Mouse (Mus musculus) neural tube, embryonic 15.5 days (tissue): Measurements from ENCODE around the gene Cdk8. TPM values are rescaled to one million over a fixed set of nuclear protein-coding genes. Genes with fewer than 3 reads are reported as not detected.

Experiments used
- ATAC-seq: fragments of 200-750 bp; cut with Nextera tagmentation; 2 replicates; pipeline ENCODE4 v1.8.0; 2017; ENCODE audit warnings: mild to moderate bottlenecking, moderate TSS enrichment, moderate library complexity; ENCODE audit not compliant: low FRiP score
- H3K27ac ChIP-seq: fragments of 300-500 bp; sonication (generic); replicated peaks from 2 replicates; pipeline ENCODE4 v1.5.1; 2015; ENCODE audit warnings: mild to moderate bottlenecking, inconsistent platforms
- H3K27me3 ChIP-seq: fragments of 300-500 bp; sonication (generic); replicated peaks from 2 replicates; pipeline ENCODE4 v1.6.1; 2015; ENCODE audit warnings: inconsistent platforms
- H3K36me3 ChIP-seq: fragments of 300-500 bp; sonication (generic); 2 replicates; pipeline ENCODE4 v1.6.1; 2015; ENCODE audit warnings: inconsistent platforms
- H3K4me1 ChIP-seq: fragments of 300-500 bp; sonication (generic); 2 replicates; pipeline ENCODE4 v1.6.1; 2015; ENCODE audit warnings: inconsistent platforms
- H3K4me2 ChIP-seq: fragments of 300-500 bp; sonication (generic); 2 replicates; pipeline ENCODE4 v1.6.1; 2015; ENCODE audit warnings: inconsistent platforms, mild to moderate bottlenecking, moderate library complexity
- H3K4me3 ChIP-seq: fragments of 300-500 bp; sonication (generic); replicated peaks from 2 replicates; pipeline ENCODE4 v1.5.1; 2015; ENCODE audit warnings: mild to moderate bottlenecking, inconsistent platforms
- H3K9ac ChIP-seq: fragments of 300-500 bp; sonication (generic); replicated peaks from 2 replicates; pipeline ENCODE4 v1.6.1; 2015; ENCODE audit warnings: mild to moderate bottlenecking, inconsistent platforms
- H3K9me3 ChIP-seq: fragments of 300-500 bp; sonication (generic); replicated peaks from 2 replicates; pipeline ENCODE4 v1.6.1; 2016; ENCODE audit warnings: inconsistent platforms
- WGBS: fragments of 180-500 bp; shearing (Covaris S2); methylation state at CpG from one replicate; pipeline ENCODE4 v1.1.7; 2015; ENCODE audit warnings: mixed read lengths; 5-methylcytosine and 5-hydroxymethylcytosine counted together
- polyA plus RNA-seq: library from polyadenylated mRNA; unstranded; fragments of >200 nt; fragmentation: Nextera tagmentation; extraction: Ambion mirVana; gene quantifications from 2 replicates; pipeline ENCODE4 v1.2.1, GENCODE M21; 2015

The Cdk8 gene
- polyA plus RNA-seq, 1 experiment from 2014 or later = 17.8 TPM

DNA sequence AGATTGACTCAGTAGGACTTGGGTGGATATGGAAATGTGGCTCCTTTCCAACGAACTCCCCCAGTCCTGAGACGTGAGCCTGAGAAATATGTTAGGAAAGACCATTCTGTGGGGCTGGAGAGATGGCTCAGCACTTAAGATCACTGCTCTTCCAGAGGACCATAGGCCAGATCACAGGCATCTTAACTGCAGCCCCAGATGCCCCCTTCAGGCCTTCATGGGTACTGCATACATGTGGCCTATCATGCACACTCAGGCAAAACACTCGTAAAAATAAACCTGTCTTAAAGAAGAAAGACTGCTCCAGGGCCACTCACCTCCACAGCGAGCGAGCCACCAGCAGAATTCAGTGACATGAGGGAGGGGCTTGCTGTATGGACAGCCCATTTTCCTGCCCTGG lies 72.4 kb downstream of the Cdk8 start:
- H3K27me3 ChIP-seq = no peaks in the 10 kb centered on the region
- H3K4me1 ChIP-seq = no peaks in the 10 kb centered on the region
- no peak for ATAC-seq
- WGBS = 80% methylated on average over 5 of the region's 5 CpGs
- no peak overlapping the region for H3K9ac ChIP-seq
- H3K4me2 ChIP-seq = no peak overlapping the region
- H3K9me3 ChIP-seq = no peaks in the 10 kb centered on the region
- no peak overlapping the region for H3K4me3 ChIP-seq
- no peak overlapping the region for H3K27ac ChIP-seq
- H3K36me3 ChIP-seq = peaks cover 33% of the 10 kb centered on the region

DNA sequence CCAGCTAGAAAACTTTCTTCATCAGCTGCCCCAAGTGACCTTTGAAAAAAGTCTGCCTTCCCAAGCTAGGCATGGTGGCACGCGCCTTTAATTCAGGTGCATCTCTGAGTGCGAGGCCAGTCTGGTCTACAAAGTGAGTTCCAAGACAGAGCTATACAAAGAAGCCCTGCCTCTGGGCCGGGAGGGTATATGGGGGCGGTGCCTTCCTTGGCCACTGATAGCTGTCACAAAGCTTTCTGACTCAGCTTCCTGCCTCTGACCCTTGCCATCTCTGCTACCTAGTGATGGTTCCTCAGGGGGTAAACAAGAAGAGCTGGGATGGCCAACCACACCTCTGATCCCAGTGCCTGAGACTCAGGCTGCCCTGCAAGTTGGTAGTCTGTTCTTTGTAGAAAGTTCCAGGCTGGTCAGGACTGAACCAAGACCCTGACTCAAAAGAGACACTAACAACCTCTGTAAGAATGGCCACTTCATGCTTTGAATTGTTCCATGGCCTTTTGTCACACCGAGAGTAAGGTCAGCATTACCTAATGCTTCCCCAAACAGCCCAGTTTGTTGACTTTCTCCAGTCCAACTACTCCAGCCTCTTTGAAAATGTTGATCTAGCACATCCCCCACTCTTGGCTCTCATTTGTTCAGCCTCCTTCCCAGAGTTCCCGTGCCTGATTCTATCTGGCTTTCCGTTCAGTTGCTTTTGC lies 76.2 kb downstream of the Cdk8 start:
- Histone ChIP-seq H3K9ac (no peak overlapping the region), H3K36me3 (peaks cover 14% of the 10 kb centered on the region), H3K9me3 (no peaks in the 10 kb centered on the region), H3K4me3 (no peak overlapping the region), H3K4me1 (no peaks in the 10 kb centered on the region), H3K4me2 (no peak overlapping the region), H3K27me3 (no peaks in the 10 kb centered on the region), H3K27ac (no peak overlapping the region)
- no peak for ATAC-seq
- WGBS = 86% methylated on average over 8 of the region's 8 CpGs

DNA sequence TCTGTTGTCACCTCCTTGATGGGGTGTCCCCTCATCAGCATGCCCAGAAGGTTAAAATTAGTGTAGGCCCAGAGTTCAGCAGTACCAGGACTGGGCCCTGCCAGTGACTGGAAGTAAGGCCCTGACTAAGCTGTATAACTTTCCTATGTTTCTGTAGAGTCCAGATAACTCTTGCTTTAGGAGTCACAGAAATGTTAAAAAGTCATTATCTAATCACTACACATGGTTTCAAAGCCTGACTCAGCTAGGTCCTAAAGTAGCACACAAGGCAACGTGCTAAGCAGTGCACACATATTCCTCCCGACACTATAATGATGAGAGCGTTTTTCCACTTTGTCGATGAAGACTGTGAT lies 76.7 kb downstream of the Cdk8 start:
- Histone ChIP-seq H3K27me3 (no peaks in the 10 kb centered on the region), H3K9me3 (no peaks in the 10 kb centered on the region), H3K9ac (no peak overlapping the region), H3K36me3 (peaks cover 14% of the 10 kb centered on the region), H3K4me1 (no peaks in the 10 kb centered on the region), H3K4me3 (no peak overlapping the region), H3K4me2 (no peak overlapping the region), H3K27ac (no peak overlapping the region)
- WGBS = 95% methylated on average over 4 of the region's 4 CpGs
- no peak for ATAC-seq

DNA sequence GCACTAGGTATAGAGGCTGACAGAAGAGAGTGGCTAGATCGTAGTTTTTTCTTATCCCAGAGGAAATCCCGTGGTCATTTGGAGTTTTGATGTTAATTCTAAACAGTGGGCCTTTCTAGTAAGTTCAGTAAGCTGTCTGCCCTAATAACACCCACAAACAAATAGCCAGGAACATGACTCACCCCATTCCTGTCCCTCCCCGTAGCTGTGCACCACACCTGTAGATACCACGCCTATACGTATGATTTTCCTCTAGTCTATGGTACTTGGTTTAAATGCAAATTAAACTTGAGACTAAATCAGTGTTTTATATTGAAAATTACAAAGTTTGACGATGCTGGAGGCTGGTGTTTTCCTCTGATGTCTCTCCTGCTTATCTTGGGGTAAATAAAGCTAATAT lies 83.5 kb downstream of the Cdk8 start:
- no peak overlapping the region for H3K4me3 ChIP-seq
- no peaks in the 10 kb centered on the region for H3K9me3 ChIP-seq
- H3K4me1 ChIP-seq = peaks cover 19% of the 10 kb centered on the region
- H3K9ac ChIP-seq = no peak overlapping the region
- no peaks in the 10 kb centered on the region for H3K27me3 ChIP-seq
- no peak overlapping the region for H3K4me2 ChIP-seq
- H3K27ac ChIP-seq = 0 out of 2 replicates have a peak overlapping the region, but pooled peaks have one; percentile 63
- no peaks in the 10 kb centered on the region for H3K36me3 ChIP-seq
- ATAC-seq = no peak
- 80% methylated on average over 6 of the region's 6 CpGs for WGBS

DNA sequence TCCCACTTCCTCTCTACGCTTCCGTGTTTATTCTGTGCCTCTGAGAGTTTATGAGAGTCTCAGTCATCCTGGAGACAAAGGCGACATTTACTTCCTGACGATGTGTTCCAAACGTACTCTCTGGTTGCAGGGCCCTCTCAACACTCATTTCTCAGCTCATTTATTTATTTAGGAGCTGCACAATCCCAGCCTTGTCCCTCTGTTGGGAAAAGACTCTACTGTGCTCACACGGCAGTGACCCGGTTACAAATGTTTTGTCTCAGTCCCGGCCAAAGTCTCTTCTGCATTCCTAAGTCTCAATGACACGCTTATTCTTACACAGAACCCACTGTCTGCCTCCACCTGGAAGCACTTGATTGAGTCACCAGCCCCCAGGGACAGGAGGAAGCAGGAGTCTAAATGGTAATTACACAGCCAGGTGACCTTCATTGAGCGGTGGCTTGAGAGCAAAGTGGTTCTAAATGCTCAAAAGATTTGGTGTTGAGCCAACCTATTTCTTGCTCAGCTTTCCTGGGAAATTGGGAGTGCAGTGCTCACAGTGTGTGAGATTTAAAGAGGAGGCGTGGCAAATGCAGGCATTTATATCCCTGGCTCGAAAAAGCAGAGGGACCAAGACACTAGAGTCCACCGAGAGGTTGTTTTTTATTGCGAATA lies 84.4 kb downstream of the Cdk8 start:
- H3K9ac ChIP-seq = no peak overlapping the region
- H3K4me2 ChIP-seq = peak overlapping the region; percentile 32
- H3K27ac ChIP-seq = peak overlapping the region; percentile 63
- no peaks in the 10 kb centered on the region for H3K36me3 ChIP-seq
- no peaks in the 10 kb centered on the region for H3K27me3 ChIP-seq
- peak; percentile 70 for ATAC-seq
- 13% methylated on average over 14 of the region's 14 CpGs for WGBS
- H3K9me3 ChIP-seq = no peaks in the 10 kb centered on the region
- peaks cover 19% of the 10 kb centered on the region for H3K4me1 ChIP-seq
- no peak overlapping the region for H3K4me3 ChIP-seq

DNA sequence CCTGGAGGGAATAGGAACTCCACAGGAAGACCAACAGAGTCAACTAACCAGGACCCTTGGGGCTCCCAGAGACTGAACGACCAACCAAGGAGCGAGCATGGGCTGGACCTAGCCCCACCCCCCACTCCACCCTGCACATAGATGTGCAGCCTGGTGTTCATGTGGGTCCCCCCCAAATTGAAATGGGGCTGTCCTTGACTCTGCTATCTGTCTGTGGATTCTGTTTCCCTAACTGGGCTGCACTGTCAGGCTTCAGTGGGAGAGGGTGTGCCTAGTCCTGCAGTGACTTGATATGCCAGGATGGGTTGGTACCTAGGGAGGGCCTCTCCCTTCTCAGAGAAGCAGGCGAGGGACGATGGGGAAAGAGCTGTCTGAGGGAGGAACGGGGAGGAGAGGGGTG lies 85.3 kb downstream of the Cdk8 start:
- peak overlapping the region; percentile 63; the same call in 1 of the 2 replicates for H3K27ac ChIP-seq
- peaks cover 19% of the 10 kb centered on the region for H3K4me1 ChIP-seq
- 0 out of 2 replicates have a peak overlapping the region, but pooled peaks have one; percentile 32 for H3K4me2 ChIP-seq
- no peak for ATAC-seq
- no peak overlapping the region for H3K4me3 ChIP-seq
- no peaks in the 10 kb centered on the region for H3K36me3 ChIP-seq
- no peak overlapping the region for H3K9ac ChIP-seq
- 90% methylated on average over 5 of the region's 5 CpGs for WGBS
- no peaks in the 10 kb centered on the region for H3K9me3 ChIP-seq
- no peaks in the 10 kb centered on the region for H3K27me3 ChIP-seq

DNA sequence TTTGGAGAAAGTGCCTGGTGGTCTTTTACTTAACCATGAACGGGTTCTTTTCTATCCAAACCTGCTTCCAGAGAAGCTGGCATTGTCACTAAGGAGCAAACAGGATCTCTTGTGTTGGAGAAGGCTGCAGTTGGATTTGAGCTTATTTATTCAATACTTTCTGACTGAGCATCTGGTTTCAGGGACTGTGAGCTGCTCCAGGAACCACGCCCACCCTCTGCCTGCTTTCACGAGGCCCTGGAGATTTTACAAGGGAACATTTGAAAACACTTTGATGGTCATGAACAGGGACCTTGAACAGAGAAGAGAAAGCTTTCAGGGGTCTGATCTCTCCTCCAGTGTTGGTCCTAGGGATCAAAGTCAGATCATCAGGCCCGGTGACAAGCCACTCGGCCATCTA lies 87.0 kb downstream of the Cdk8 start:
- H3K9ac ChIP-seq = no peak overlapping the region
- peaks cover 19% of the 10 kb centered on the region for H3K4me1 ChIP-seq
- no peak overlapping the region for H3K4me3 ChIP-seq
- no peaks in the 10 kb centered on the region for H3K36me3 ChIP-seq
- H3K9me3 ChIP-seq = no peaks in the 10 kb centered on the region
- 81% methylated on average over 5 of the region's 5 CpGs for WGBS
- H3K4me2 ChIP-seq = no peak overlapping the region
- no peak for ATAC-seq
- H3K27me3 ChIP-seq = no peaks in the 10 kb centered on the region
- no peak overlapping the region for H3K27ac ChIP-seq

DNA sequence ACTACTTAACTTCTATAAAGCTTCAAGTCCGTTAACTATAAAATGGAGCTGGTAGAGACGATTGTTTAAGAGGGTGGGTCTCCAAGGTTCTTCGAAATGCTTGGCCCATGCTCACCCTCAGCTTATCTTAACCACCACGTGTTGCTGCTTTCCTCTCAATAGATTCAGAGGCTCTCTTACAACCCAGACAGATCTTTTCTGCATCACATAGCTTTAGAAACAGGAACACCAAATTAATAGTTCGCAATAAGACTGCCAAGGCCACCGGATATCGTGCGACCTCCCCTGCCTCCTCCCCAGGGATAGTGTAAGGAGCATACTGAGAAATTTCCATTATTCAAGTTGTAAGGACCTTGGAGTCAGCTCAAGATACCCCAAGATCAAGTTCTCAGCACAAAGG lies 87.4 kb downstream of the Cdk8 start:
- no peaks in the 10 kb centered on the region for H3K9me3 ChIP-seq
- no peaks in the 10 kb centered on the region for H3K36me3 ChIP-seq
- H3K4me2 ChIP-seq = no peak overlapping the region
- H3K9ac ChIP-seq = no peak overlapping the region
- ATAC-seq = no peak
- no peaks in the 10 kb centered on the region for H3K27me3 ChIP-seq
- H3K4me3 ChIP-seq = no peak overlapping the region
- no peak overlapping the region for H3K27ac ChIP-seq
- WGBS = 88% methylated on average over 8 of the region's 8 CpGs
- H3K4me1 ChIP-seq = peaks cover 19% of the 10 kb centered on the region

DNA sequence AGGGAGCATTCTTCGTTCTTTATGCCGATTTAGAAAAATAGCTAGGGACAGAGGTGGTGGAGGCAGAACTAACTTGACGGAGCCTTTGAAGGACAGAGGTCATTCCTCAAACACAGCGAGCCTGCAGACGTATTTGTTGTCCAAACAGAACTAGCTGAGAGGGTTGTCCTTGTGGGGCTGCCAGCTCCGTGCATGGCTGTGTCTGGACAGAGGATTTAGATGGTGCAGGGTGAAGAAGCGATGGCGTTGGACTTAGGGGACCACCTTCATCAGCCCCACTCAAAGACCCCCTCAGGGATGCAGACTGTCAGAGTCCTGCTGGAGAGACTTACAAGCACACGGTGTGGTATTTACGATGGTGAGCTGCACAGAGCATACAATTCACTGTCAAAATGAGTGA lies 97.9 kb downstream of the Cdk8 start:
- Histone ChIP-seq H3K4me3 (no peak overlapping the region), H3K27ac (no peak overlapping the region), H3K9me3 (no peaks in the 10 kb centered on the region), H3K27me3 (no peaks in the 10 kb centered on the region; the same call in 1 of the 2 replicates), H3K4me1 (peaks cover 7% of the 10 kb centered on the region; the same call in 1 of the 2 replicates), H3K4me2 (no peak overlapping the region), H3K36me3 (no peaks in the 10 kb centered on the region), H3K9ac (no peak overlapping the region)
- no peak for ATAC-seq
- 57% methylated on average over 10 of the region's 10 CpGs for WGBS

DNA sequence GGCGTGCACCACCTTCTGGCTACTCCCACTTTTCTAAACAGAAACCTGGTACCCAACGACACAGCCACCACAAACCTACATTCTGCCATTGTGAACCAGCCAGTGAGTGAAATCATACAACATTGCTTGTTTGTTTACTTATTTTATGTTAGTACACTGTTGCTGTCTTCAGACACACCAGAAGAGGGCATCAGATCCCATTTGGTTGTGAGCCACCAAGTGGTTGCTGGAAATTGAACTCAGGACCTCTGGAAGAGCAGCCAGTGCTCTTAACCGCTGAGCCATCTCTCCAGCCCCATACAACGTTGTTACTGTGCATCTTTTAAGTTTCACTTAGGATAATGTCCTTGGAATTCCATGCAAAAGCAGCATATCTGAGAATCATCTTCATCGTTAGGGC lies 98.5 kb downstream of the Cdk8 start:
- no peak overlapping the region for H3K4me2 ChIP-seq
- H3K9ac ChIP-seq = no peak overlapping the region
- H3K9me3 ChIP-seq = no peaks in the 10 kb centered on the region
- no peaks in the 10 kb centered on the region; the same call in 1 of the 2 replicates for H3K27me3 ChIP-seq
- peaks cover 7% of the 10 kb centered on the region; the same call in 1 of the 2 replicates for H3K4me1 ChIP-seq
- WGBS = 90% methylated on average over 5 of the region's 5 CpGs
- no peak overlapping the region for H3K27ac ChIP-seq
- H3K36me3 ChIP-seq = no peaks in the 10 kb centered on the region
- H3K4me3 ChIP-seq = no peak overlapping the region
- ATAC-seq = no peak

DNA sequence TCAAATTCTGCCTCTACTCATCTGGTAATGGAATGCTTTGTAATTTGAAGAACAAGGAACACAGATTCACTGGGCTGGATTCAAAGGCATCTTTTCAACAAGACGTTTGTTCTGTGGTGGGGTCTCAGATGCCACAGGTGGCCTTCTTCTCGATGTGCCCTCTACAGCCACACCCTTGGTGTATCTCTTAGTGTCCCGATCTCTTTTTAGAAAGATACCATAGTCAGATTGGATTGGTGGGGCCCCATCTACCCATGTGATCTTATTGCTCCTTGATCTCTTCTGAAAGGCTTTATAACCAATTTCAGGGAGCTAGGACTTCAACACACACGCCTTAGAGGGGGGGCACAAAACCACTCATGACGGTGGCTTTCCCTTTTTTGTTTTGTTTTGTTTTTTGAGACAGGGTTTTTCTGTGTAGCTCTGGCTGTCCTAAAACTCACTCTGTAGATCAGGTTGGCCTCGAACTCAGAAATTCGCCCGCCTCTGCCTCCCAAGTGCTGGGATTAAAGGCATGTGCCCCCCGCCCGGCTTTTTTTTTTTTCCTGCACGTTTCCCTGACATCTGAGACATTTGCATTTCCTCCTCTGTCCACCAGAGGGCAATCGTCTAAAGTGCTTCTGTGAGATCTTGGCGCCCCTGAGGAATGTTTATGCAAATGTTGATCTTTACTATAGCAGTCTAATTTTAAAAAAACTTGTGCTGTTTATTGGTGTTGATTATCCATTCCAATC lies 99.2 kb downstream of the Cdk8 start:
- Histone ChIP-seq H3K9me3 (no peaks in the 10 kb centered on the region), H3K4me3 (no peak overlapping the region), H3K9ac (no peak overlapping the region), H3K4me2 (no peak overlapping the region), H3K36me3 (no peaks in the 10 kb centered on the region), H3K27me3 (no peaks in the 10 kb centered on the region), H3K27ac (no peak overlapping the region), H3K4me1 (peaks cover 7% of the 10 kb centered on the region; the same call in 1 of the 2 replicates)
- no peak for ATAC-seq
- WGBS = 39% methylated on average over 13 of the region's 13 CpGs

DNA sequence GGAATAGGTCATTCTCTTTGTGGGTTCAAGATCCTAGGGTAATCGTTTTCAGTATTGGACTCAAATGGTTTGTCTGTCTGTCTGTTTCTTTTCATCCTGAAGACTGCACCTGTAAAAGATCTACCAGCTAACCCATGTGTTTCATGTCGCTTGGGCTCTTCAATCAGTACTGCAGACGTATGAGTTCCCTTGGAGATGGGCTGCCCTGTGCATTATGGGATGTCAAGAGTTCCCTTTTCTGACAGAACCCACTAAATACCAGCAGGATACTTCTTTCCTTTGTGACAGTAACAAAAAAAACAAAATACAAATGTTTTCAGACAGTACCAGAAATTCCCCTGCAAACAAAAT lies 99.7 kb downstream of the Cdk8 start:
- Histone ChIP-seq H3K4me1 (peaks cover 7% of the 10 kb centered on the region; the same call in 1 of the 2 replicates), H3K36me3 (no peaks in the 10 kb centered on the region), H3K4me3 (no peak overlapping the region), H3K9ac (no peak overlapping the region), H3K4me2 (no peak overlapping the region), H3K27me3 (no peaks in the 10 kb centered on the region), H3K9me3 (no peaks in the 10 kb centered on the region), H3K27ac (no peak overlapping the region)
- 31% methylated on average over 3 of the region's 3 CpGs for WGBS
- ATAC-seq = no peak
